Mouse (Mus musculus): ENCODE results near the gene Tnfsf13. TPM values are rescaled to one million over a fixed set of nuclear protein-coding genes. Genes with fewer than 3 reads are reported as not detected.

The Tnfsf13 gene
- polyA plus RNA-seq, 1 experiment = 0.56 TPM

DNA sequence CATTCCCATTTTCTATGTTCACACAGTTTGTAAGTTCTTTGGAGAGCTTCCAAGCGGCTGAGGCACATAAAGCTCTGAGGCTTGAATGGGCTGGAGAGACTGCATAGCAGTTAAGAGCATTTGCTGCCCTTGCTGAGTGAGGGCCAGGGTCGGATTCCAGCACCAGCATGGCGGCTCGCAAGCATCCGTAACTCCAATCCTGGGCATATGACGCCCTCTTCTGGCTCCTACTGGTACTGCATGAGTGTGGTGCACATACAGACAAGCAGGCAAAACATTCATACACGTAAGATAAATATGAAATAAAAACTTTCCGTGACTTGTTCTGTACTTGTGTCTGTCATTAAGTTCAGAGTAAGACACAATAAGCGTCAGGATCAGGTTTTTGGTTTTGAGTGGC, 29.9 kb upstream of the Tnfsf13 start:
- H3K4me3 ChIP-seq (replicated peaks) = no peak overlapping the region
- H3K9me3 ChIP-seq = peaks cover 4% of the 10 kb centered on the region; the same call in 1 of the 2 replicates
- no peaks in the 10 kb centered on the region for H3K36me3 ChIP-seq (replicated peaks; ENCODE audit: low read length)
- H3K27me3 ChIP-seq (replicated peaks) = peaks cover 5% of the 10 kb centered on the region
- H3K4me1 ChIP-seq = peaks cover 25% of the 10 kb centered on the region
- TF ChIP-seq FLI1 (IDR thresholded peaks at IDR 0.05; ENCODE audit: low read length) = no peak
- TF ChIP-seq GATA1 (IDR thresholded peaks at IDR 0.05; ENCODE audit: borderline replicate concordance, low read length) = no peak

DNA sequence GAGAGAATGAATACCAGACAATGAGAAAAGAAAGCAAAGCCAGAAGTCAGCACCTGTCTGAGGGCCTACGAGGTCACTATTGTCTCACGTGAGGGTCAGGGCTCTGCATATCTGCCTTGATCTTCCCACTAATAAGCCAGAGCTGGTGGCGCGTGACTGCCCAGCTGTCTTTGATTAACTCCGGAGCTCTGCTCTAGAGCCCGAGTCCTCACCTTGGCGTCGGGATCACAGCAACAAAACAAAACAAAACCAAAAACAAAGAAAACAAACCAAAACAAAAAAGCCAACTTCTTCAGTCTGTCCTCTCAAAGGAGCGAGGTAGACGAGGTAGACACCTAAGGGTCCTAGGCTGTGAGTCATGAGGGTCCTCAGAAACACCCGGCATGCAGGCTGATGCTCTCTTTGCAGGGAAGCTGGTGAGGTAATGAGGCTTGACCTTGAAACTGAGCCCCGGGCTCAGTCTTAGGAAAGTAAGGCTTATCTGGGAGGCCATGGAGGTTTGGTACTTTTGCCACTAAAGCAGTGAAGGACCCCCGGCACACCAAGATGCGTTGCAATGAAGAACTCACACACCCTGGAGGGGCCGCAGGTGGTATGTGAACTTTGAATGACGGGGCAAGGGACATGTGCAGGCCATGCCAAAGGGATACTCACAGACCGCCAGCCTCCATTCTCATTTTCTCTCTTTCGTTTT, 29.2 kb upstream of the Tnfsf13 start:
- TF ChIP-seq FLI1 (IDR thresholded peaks at IDR 0.05; ENCODE audit: low read length) (no peak), GATA1 (IDR thresholded peaks at IDR 0.05; ENCODE audit: borderline replicate concordance, low read length) (no peak)
- Histone ChIP-seq H3K27me3 (replicated peaks) (peaks cover 5% of the 10 kb centered on the region), H3K4me3 (replicated peaks) (no peak overlapping the region), H3K9me3 (peaks cover 4% of the 10 kb centered on the region; the same call in 1 of the 2 replicates), H3K36me3 (replicated peaks; ENCODE audit: low read length) (no peaks in the 10 kb centered on the region), H3K4me1 (peaks cover 32% of the 10 kb centered on the region)

DNA sequence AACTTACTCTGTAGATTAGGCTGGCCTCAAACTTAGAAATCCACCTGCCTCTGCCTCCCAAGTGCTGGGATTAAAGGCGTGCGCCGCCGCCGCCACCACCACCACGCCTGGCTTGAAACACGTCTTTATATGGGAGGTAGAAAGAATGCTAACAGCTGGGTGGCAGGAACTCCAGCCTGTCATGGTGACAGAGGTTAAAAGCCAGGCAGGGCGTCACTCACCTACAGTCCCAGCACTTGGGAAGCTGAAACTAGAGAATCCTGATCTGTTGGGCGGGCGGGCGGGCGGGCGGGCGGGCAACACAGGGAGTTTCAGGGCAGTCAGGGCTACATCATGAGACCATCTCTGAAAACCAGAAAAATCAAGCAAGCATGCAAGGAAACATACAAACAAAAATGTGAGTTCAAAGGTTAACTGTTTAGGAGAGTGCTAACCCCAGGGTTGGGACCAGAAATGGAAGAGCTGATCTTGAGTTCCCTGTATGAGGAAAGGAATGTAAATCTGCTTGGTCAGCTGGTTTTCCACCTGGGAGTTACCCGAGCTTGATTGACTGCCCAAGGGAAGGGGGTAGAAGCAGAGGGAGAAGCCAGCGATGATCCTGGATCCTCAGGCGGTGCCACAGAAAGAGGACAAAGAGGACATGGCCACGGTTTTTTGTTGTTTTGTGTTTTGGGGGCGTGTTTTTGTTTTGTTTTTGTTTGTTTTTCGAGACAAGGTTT, 27.5 kb upstream of the Tnfsf13 start:
- Histone ChIP-seq H3K4me1 (peaks cover 44% of the 10 kb centered on the region), H3K9me3 (peaks cover 4% of the 10 kb centered on the region; the same call in 1 of the 2 replicates), H3K27me3 (replicated peaks) (peaks cover 3% of the 10 kb centered on the region), H3K4me3 (replicated peaks) (no peak overlapping the region), H3K36me3 (replicated peaks; ENCODE audit: low read length) (no peaks in the 10 kb centered on the region)
- no peak for TF ChIP-seq GATA1 (IDR thresholded peaks at IDR 0.05; ENCODE audit: borderline replicate concordance, low read length)
- no peak for TF ChIP-seq FLI1 (IDR thresholded peaks at IDR 0.05; ENCODE audit: low read length)

DNA sequence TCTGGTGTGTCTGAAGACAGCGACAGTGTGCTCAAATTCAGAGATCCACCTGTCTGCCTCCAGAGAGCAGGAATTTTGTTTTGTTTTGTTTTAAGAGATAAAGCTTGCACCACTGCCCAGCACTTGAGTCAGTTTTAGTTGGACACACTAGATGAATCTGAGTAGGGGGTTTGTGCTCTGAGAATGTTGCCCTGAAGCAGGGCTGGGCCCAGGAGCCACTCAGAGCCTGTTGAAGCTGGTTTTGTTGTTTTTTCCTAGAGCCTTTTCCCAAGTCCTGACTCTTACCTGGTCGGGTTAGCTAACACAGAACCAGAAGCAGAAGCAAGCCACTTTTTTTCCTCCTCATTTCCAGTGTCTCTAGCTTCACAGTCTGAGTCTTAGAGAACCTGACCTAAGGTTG, 25.5 kb upstream of the Tnfsf13 start:
- TF ChIP-seq GATA1 (IDR thresholded peaks at IDR 0.05; ENCODE audit: borderline replicate concordance, low read length) (no peak), FLI1 (IDR thresholded peaks at IDR 0.05; ENCODE audit: low read length) (no peak)
- no peaks in the 10 kb centered on the region for H3K36me3 ChIP-seq (replicated peaks; ENCODE audit: low read length)
- H3K4me1 ChIP-seq = peaks cover 46% of the 10 kb centered on the region
- no peak overlapping the region for H3K4me3 ChIP-seq (replicated peaks)
- H3K27me3 ChIP-seq (replicated peaks) = peaks cover 4% of the 10 kb centered on the region
- peaks cover 4% of the 10 kb centered on the region; the same call in 1 of the 2 replicates for H3K9me3 ChIP-seq

DNA sequence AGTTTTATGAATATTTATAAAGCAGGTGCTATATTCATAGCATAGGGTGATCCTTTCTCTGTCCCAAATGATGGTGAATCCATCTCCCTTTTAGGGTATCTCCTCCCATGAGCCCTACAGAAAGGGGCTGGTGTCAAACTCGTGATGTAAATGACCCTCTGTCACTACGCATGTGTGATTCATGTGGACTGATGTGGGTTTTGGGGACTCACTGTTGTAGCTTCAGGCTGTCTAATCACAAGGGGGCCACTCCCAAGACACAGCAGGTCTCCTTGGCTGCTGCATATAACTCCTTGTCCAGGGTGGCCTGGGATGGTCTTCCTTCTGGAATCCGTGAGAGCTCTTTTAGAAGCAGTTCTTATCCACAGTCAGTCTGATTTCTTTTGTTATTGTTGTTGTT, 24.9 kb upstream of the Tnfsf13 start:
- peaks cover 4% of the 10 kb centered on the region for H3K27me3 ChIP-seq (replicated peaks)
- H3K4me1 ChIP-seq = peaks cover 39% of the 10 kb centered on the region
- no peak for TF ChIP-seq FLI1 (IDR thresholded peaks at IDR 0.05; ENCODE audit: low read length)
- no peak for TF ChIP-seq GATA1 (IDR thresholded peaks at IDR 0.05; ENCODE audit: borderline replicate concordance, low read length)
- H3K9me3 ChIP-seq = peaks cover 3% of the 10 kb centered on the region; the same call in 1 of the 2 replicates
- no peaks in the 10 kb centered on the region for H3K36me3 ChIP-seq (replicated peaks; ENCODE audit: low read length)
- H3K4me3 ChIP-seq (replicated peaks) = no peak overlapping the region

DNA sequence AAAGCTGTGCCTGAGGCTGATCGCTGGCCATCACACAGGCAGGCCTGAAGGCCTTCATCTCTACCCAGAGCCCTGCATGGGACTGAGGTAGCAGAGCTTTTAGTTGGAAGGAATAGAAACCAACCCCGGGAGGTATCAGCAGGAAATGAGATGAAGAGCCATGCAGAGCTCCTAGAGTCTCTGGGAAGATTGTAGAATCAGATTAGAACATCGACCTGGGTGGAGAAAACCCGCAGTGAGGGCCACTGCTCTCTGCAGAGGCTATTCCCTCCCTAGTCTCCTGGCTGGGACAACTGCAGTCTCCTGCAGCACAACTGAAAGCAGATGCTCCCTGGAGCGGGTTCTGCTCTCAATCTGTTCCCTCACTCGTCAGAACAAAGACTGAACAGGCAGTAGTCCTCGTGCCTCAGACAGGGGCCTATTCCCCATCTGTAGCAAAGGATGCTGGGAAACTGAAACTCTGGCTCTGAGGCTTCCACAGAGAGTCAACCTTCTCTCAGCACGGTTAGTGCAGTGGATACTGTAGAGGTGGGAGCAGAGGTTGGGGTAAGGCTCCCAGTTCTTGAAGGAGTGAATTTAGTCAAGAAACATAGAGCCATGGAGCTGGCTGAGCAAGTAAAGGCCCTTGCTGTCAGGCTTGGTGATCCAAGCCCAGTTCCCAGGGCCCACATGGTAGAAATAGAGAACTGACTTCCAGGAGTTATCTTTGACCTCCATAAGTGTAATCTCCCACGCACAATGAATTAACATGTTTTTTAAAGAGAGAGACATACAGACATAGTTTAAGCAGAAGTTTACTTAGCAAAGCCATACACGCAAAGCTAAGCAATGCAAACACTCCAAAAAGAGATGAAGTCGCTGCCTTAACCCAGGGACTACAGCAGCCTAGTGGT, 24.2 kb upstream of the Tnfsf13 start:
- Histone ChIP-seq H3K9me3 (no peaks in the 10 kb centered on the region), H3K36me3 (replicated peaks; ENCODE audit: low read length) (no peaks in the 10 kb centered on the region), H3K4me1 (peaks cover 43% of the 10 kb centered on the region), H3K4me3 (replicated peaks) (no peak overlapping the region), H3K27me3 (replicated peaks) (peaks cover 4% of the 10 kb centered on the region)
- TF ChIP-seq FLI1 (IDR thresholded peaks at IDR 0.05; ENCODE audit: low read length) = no peak
- no peak for TF ChIP-seq GATA1 (IDR thresholded peaks at IDR 0.05; ENCODE audit: borderline replicate concordance, low read length)

DNA sequence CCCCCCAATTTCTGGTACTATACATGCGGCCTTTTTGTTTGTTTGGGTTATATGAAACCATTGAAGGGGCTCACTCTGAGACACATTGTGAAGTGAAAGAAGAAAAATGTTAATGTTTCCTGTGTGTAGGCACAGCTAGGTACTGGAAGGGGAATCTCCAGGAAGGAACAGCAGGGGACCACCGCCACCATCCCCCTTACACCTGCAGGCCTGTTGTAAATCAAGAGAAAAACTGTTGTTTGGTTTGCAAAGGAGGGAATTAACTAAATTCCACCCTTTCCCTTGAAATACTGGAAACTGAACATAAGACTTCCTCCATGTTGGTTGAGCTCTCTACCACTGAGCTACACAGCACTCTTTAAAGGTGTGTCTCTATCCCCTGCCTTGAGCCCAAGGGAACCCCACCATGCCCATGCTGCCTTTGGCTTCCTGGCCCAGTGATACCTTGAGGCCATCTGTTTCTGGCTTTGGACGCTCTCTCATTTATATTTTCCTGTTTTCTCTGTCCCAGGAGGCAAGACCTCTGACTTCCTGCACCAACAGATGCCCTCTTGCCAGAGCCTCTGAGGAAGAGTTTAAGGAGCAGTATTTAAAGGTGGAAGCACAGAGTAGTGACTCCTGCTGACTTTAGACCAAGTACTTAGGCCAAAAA, 23.2 kb upstream of the Tnfsf13 start:
- Histone ChIP-seq H3K4me3 (replicated peaks) (no peak overlapping the region), H3K36me3 (replicated peaks; ENCODE audit: low read length) (no peaks in the 10 kb centered on the region), H3K4me1 (peaks cover 53% of the 10 kb centered on the region), H3K27me3 (replicated peaks) (peaks cover 4% of the 10 kb centered on the region), H3K9me3 (no peaks in the 10 kb centered on the region)
- TF ChIP-seq FLI1 (IDR thresholded peaks at IDR 0.05; ENCODE audit: low read length) (no peak), GATA1 (IDR thresholded peaks at IDR 0.05; ENCODE audit: borderline replicate concordance, low read length) (no peak)

DNA sequence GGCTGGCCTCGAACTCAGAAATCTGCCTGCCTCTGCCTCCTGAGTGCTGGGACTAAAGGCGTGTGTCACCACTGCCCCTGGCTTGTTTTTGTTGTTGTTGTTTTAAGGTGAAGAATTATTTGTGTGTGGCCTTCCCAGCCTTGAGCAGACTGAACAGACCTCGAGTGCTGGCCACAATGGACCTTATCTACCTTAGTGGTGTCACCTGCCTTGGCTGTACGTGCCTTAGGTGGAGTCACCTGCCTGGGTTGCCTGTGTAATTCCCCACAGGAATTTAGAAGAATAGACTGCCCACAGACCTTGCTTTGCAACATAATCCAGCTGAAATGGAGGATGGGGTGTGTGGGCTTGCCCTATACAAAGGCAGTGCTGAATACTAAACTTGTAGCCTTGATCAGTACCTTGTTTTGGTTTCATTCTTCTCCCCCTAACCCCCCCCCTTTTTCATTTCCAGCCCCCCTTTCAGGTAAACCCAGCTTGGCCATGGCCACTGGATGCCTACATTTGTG, 22.3 kb upstream of the Tnfsf13 start:
- peaks cover 4% of the 10 kb centered on the region for H3K27me3 ChIP-seq (replicated peaks)
- no peaks in the 10 kb centered on the region for H3K36me3 ChIP-seq (replicated peaks; ENCODE audit: low read length)
- H3K4me3 ChIP-seq (replicated peaks) = no peak overlapping the region

DNA sequence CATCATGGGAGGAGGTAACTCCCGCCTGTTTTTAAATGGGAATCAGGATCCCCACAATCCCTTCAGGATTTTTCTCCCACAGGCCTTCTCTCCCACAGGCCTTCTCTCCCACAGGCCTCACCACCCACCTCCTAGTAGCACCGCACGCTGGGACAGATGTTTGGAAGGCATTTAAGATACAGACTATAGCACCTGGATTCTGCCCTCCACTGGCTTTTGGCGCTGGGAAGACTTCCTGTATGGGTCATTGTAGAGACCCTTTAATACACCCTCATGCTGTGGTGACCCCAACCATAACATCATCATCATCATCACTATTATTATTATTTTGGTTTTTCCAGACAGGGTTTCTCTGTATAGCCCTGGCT, 21.9 kb upstream of the Tnfsf13 start:
- Histone ChIP-seq H3K4me1 (peaks cover 54% of the 10 kb centered on the region), H3K36me3 (replicated peaks; ENCODE audit: low read length) (no peaks in the 10 kb centered on the region), H3K27me3 (replicated peaks) (peaks cover 4% of the 10 kb centered on the region), H3K9me3 (no peaks in the 10 kb centered on the region), H3K4me3 (replicated peaks) (no peak overlapping the region)
- TF ChIP-seq GATA1 (IDR thresholded peaks at IDR 0.05; ENCODE audit: borderline replicate concordance, low read length) (no peak), FLI1 (IDR thresholded peaks at IDR 0.05; ENCODE audit: low read length) (no peak)

More for the DNA sequence above, 22.3 kb upstream of the Tnfsf13 start:
- Histone ChIP-seq H3K4me1 (peaks cover 54% of the 10 kb centered on the region), H3K9me3 (no peaks in the 10 kb centered on the region)
- TF ChIP-seq FLI1 (IDR thresholded peaks at IDR 0.05; ENCODE audit: low read length) = no peak
- no peak for TF ChIP-seq GATA1 (IDR thresholded peaks at IDR 0.05; ENCODE audit: borderline replicate concordance, low read length)

Measured in megakaryocyte, embryonic 14.5 days (primary cell).